13 mouse cellular contexts compared by ENCODE assay signal in the genomic region with DNA sequence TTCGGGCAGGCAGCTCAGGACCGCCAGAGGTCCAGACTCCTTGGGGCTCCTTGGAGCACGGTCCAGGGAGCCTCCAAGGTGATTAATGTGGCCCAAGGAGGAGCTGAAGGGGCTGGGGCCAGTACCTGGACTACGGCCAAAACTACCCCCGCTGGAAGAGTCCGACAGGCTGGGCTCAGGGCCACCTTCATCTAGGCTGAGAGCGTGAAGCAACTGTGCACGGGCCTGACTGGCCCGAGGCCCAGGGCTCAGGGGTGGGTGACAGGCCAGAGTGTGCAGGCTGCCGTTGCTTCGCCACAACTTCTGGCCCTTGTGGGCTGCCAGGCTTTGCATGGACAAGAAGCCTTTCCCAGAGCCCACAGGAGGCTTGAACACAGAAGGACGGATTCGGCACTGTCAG. TPM values are rescaled to one million over a fixed set of nuclear protein-coding genes. Genes with fewer than 3 reads are reported as not detected.
A peak's percentile ranks its signal among the peaks of the same experiment; 100 is the strongest.
DNase-seq lines count a peak whose midpoint lies in the region; ATAC-seq lines count a peak whose summit lies in the region.
"Had no signal": no experiment of that assay in that cellular context is flagged by ENCODE, and none has a peak within 500 bp of the region (broad histone marks: within the 10 kb centered on the region; RNA-seq: fewer than 3 reads in every experiment).

No protein-coding gene starts in this region.

- no peaks in the 10 kb centered on the region for H3K27me3 ChIP-seq in lung, embryonic 16.5 days (ENCODE audit: control insufficient read depth, insufficient read depth, low read depth, low read length)
- H3K27me3 ChIP-seq in embryonic facial prominence, embryonic 10.5 days (replicated peaks; ENCODE audit: low read depth, poor library complexity, severe bottlenecking): peaks cover 27% of the 10 kb centered on the region

- peak; percentile 32; the same call in 1 of the 2 replicates for ATAC-seq in lung, embryonic 16.5 days (ENCODE audit: low read depth)
- ATAC-seq: forebrain, embryonic 14.5 days had no signal

- H3K9ac ChIP-seq in lung, embryonic 16.5 days (ENCODE audit: low read length): peak overlapping the region; percentile 50; the same call in 1 of the 2 replicates
- H3K9ac ChIP-seq: embryonic facial prominence, embryonic 12.5 days; liver, embryonic 14.5 days had no signal

- no peak overlapping the region for H3K4me3 ChIP-seq in lung, embryonic 16.5 days (ENCODE audit: low read length)
- H3K4me3 ChIP-seq in embryonic facial prominence, embryonic 10.5 days: no peak overlapping the region
- H3K4me3 ChIP-seq: embryonic facial prominence, embryonic 12.5 days had no signal

- no peak overlapping the region for H3K4me2 ChIP-seq in lung, embryonic 16.5 days (ENCODE audit: low read depth, low read length)
- H3K4me2 ChIP-seq: embryonic facial prominence, embryonic 12.5 days had no signal

- H3K4me1 ChIP-seq in lung, embryonic 16.5 days (replicated peaks; ENCODE audit: control insufficient read depth, insufficient read depth, low read length): peaks cover 40% of the 10 kb centered on the region
- H3K4me1 ChIP-seq in embryonic facial prominence, embryonic 10.5 days: peaks cover 61% of the 10 kb centered on the region

- H3K9me3 ChIP-seq in lung, embryonic 16.5 days (ENCODE audit: control insufficient read depth, low read length): no peaks in the 10 kb centered on the region
- no peaks in the 10 kb centered on the region for H3K9me3 ChIP-seq in embryonic facial prominence, embryonic 10.5 days
- H3K9me3 ChIP-seq: embryonic facial prominence, embryonic 12.5 days had no signal

- peak overlapping the region; percentile 86; the same call in 1 of the 2 replicates for H3K27ac ChIP-seq in lung, embryonic 16.5 days (ENCODE audit: low read length)
- 0 out of 2 replicates have a peak overlapping the region, but pooled peaks have one; percentile 20 for H3K27ac ChIP-seq in embryonic facial prominence, embryonic 10.5 days (replicated peaks)
- H3K27ac ChIP-seq: embryonic facial prominence, embryonic 12.5 days; liver, embryonic 14.5 days had no signal

- H3K36me3 ChIP-seq in lung, embryonic 16.5 days (ENCODE audit: control insufficient read depth, insufficient read depth, low read length): peaks cover 4% of the 10 kb centered on the region
- H3K36me3 ChIP-seq in embryonic facial prominence, embryonic 10.5 days (replicated peaks): peaks cover 46% of the 10 kb centered on the region

- WGBS in lung, embryonic 16.5 days: 48% methylated on average over 13 of the region's 13 CpGs
- WGBS in embryonic facial prominence, embryonic 10.5 days: 88% methylated on average over 13 of the region's 13 CpGs

- peak; percentile 87 to 93 for DNase-seq in cerebellum, postnatal 10 days
- DNase-seq in cerebellum, postnatal 36 days: no peak
- peak; percentile 39 for DNase-seq in heart, postnatal 4 days
- no peak for DNase-seq in heart, adult 8-10 months (ENCODE audit: low spot score)
- DNase-seq in lung, postnatal 36 days: no peak
- no peak for DNase-seq in embryonic facial prominence, embryonic 10.5 days (ENCODE audit: low spot score)
- DNase-seq in right cerebral cortex, adult 2 months (ENCODE audit: low spot score in 2 of 2): no peak
- DNase-seq: midbrain, embryonic 14.5 days; right cerebral cortex, adult 18-20 months had no signal

RNA-seq across cellular contexts. Expression of gene N4bp3, which starts 5.3 kb away (rescaled TPM):
- total RNA-seq in heart, postnatal 4 days (2021): 10 to 100 TPM; 41.3 to 44.4 TPM
- 10 to 100 TPM in 3 of 4 experiments, 1 to 10 TPM in 1; 9.2 to 10.8 (median 10.3) TPM for total RNA-seq in heart, adult 8-10 months (2022)
- 43.4 and 43.5 TPM in 2 replicates for polyA plus RNA-seq in lung, embryonic 16.5 days (2015; fragmentation: Nextera tagmentation; extraction: Ambion mirVana)
- 15.8 and 17.4 TPM in 2 replicates for polyA plus RNA-seq in embryonic facial prominence, embryonic 10.5 days (2016; fragmentation: Nextera tagmentation; extraction: Ambion mirVana)

RNA-seq across cellular contexts. Expression of gene D930048N14Rik, which starts 5.5 kb away (rescaled TPM):
- total RNA-seq in heart, postnatal 4 days (2021): 1 to 10 TPM; 1.3 to 2.0 TPM
- 1 to 10 TPM in 1 of 4 experiments, under 1 TPM in 3; 0.22 to 1.0 (median 0.63) TPM for total RNA-seq in heart, adult 8-10 months (2022)
- 4.0 and 4.5 TPM in 2 replicates for polyA plus RNA-seq in lung, embryonic 16.5 days (2015; fragmentation: Nextera tagmentation; extraction: Ambion mirVana)
- 1.6 and 2.4 TPM in 2 replicates for polyA plus RNA-seq in embryonic facial prominence, embryonic 10.5 days (2016; fragmentation: Nextera tagmentation; extraction: Ambion mirVana)

RNA-seq across cellular contexts. Expression of gene Rmnd5b, which starts 9.6 kb away (rescaled TPM):
- total RNA-seq in heart, postnatal 4 days (2021): 10 to 100 TPM; 24.3 to 27.4 TPM
- total RNA-seq in heart, adult 8-10 months (2022): 10 to 100 TPM; 12.6 to 19.1 (median 15.3) TPM
- 41.1 and 41.8 TPM in 2 replicates for polyA plus RNA-seq in lung, embryonic 16.5 days (2015; fragmentation: Nextera tagmentation; extraction: Ambion mirVana)
- polyA plus RNA-seq in embryonic facial prominence, embryonic 10.5 days (2016; fragmentation: Nextera tagmentation; extraction: Ambion mirVana): 32.7 and 38.1 TPM in 2 replicates

RNA-seq across cellular contexts. Expression of gene Nhp2, which starts 25.8 kb away (rescaled TPM):
- total RNA-seq in heart, postnatal 4 days (2021): 10 to 100 TPM; 41.4 to 42.4 TPM
- 10 to 100 TPM; 18.4 to 23.7 (median 21.4) TPM for total RNA-seq in heart, adult 8-10 months (2022)
- 111 and 116 TPM in 2 replicates for polyA plus RNA-seq in lung, embryonic 16.5 days (2015; fragmentation: Nextera tagmentation; extraction: Ambion mirVana)
- polyA plus RNA-seq in embryonic facial prominence, embryonic 10.5 days (2016; fragmentation: Nextera tagmentation; extraction: Ambion mirVana): 260 and 276 TPM in 2 replicates

RNA-seq across cellular contexts. Expression of gene Hnrnpab, which starts 38.6 kb away (rescaled TPM):
- 100 to 1,000 TPM; 366 to 372 TPM for total RNA-seq in heart, postnatal 4 days (2021)
- 100 to 1,000 TPM; 119 to 149 (median 133) TPM for total RNA-seq in heart, adult 8-10 months (2022)
- 317 and 349 TPM in 2 replicates for polyA plus RNA-seq in lung, embryonic 16.5 days (2015; fragmentation: Nextera tagmentation; extraction: Ambion mirVana)
- 636 and 666 TPM in 2 replicates for polyA plus RNA-seq in embryonic facial prominence, embryonic 10.5 days (2016; fragmentation: Nextera tagmentation; extraction: Ambion mirVana)

Comparison
In these comparisons a context has a peak if more than half of its experiments do, and no peak if none do; other contexts are left out.
1. DNase-seq: peak in cerebellum, postnatal 10 days (2 of 2) and heart, postnatal 4 days (single experiment); none in cerebellum, postnatal 36 days (0 of 2), heart, adult 8-10 months (single experiment), lung, postnatal 36 days (single experiment), embryonic facial prominence, embryonic 10.5 days (single experiment) and right cerebral cortex, adult 2 months (0 of 2).